Mouse (Mus musculus) kidney, embryonic 15.5 days (tissue): ENCODE data around the gene Cdh24. TPM values are rescaled to one million over a fixed set of nuclear protein-coding genes. Genes with fewer than 3 reads are reported as not detected.

ENCODE experiments used
- ATAC-seq: fragments of 200-750 bp; cut with Nextera tagmentation; replicated peaks from 2 replicates; pipeline ENCODE4 v1.8.0; 2017; ENCODE audit warnings: moderate TSS enrichment; ENCODE audit not compliant: low FRiP score
- H3K27ac ChIP-seq: fragments of 300-500 bp; sonication (generic); 2 replicates; pipeline ENCODE4 v1.5.1; 2015; ENCODE audit warnings: mild to moderate bottlenecking, inconsistent platforms
- H3K27me3 ChIP-seq: fragments of 300-500 bp; sonication (generic); 2 replicates; pipeline ENCODE4 v1.6.1; 2015; ENCODE audit warnings: inconsistent platforms
- H3K36me3 ChIP-seq: fragments of 300-500 bp; sonication (generic); 2 replicates; pipeline ENCODE4 v1.6.1; 2015; ENCODE audit warnings: inconsistent platforms
- H3K4me1 ChIP-seq: fragments of 300-500 bp; sonication (generic); 2 replicates; pipeline ENCODE4 v1.6.1; 2015; ENCODE audit warnings: inconsistent platforms
- H3K4me2 ChIP-seq: fragments of 300-500 bp; sonication (generic); 2 replicates; pipeline ENCODE4 v1.6.1; 2015; ENCODE audit warnings: moderate library complexity, mild to moderate bottlenecking, inconsistent platforms
- H3K4me3 ChIP-seq: fragments of 300-500 bp; sonication (generic); replicated peaks from 2 replicates; pipeline ENCODE4 v1.5.1; 2015; ENCODE audit warnings: mild to moderate bottlenecking, inconsistent platforms
- H3K9ac ChIP-seq: fragments of 300-500 bp; sonication (generic); 2 replicates; pipeline ENCODE4 v1.6.1; 2015; ENCODE audit warnings: mild to moderate bottlenecking, inconsistent platforms
- H3K9me3 ChIP-seq: fragments of 300-500 bp; sonication (generic); replicated peaks from 2 replicates; pipeline ENCODE4 v1.6.1; 2016; ENCODE audit warnings: inconsistent platforms
- WGBS: fragments of 180-500 bp; shearing (Covaris S2); methylation state at CpG from one replicate; pipeline ENCODE4 v1.1.7; 2015; ENCODE audit warnings: mixed read lengths; 5-methylcytosine and 5-hydroxymethylcytosine counted together
- microRNA counts: library from miRNA; unstranded; fragments of <30 nt; microRNA quantifications from one replicate; lab custom pipeline; 2016
- microRNA-seq: library from miRNA; unstranded; fragments of <30 nt; microRNA quantifications from one replicate; pipeline ENCODE4, GENCODE M21; 2016
- polyA plus RNA-seq: library from polyadenylated mRNA; unstranded; fragments of >200 nt; fragmentation: Nextera tagmentation; extraction: Ambion mirVana; gene quantifications from 2 replicates; pipeline ENCODE4 v1.2.1, GENCODE M21; 2015

The Cdh24 gene
- polyA plus RNA-seq, 1 experiment from 2014 or later = 4.5 TPM

DNA sequence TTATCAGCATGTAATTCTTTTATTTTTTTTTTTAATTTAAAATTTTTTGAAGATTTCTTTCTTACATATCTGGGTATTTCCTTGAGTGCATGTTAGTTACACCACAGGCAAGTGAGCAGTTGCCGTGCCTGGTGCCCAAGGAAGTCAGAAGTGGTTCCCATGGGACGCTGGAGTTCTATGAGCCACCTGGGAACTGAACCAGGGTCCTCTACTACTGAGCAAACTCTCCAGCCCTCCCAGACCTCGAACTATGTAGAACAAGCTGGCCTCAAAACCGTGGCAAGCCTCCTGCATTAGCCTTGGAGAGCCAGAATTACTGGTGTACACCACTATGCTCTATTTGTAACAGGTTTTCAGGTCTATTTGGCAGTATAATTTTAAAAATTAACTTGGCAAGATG, 38.6 kb downstream of the Cdh24 start:
- Histone ChIP-seq H3K36me3 (peaks cover 5% of the 10 kb centered on the region), H3K4me3 (peak overlapping the region; percentile 61), H3K4me1 (peaks cover 20% of the 10 kb centered on the region), H3K9ac (peak overlapping the region; percentile 60), H3K4me2 (peak overlapping the region; percentile 55), H3K9me3 (no peaks in the 10 kb centered on the region), H3K27me3 (no peaks in the 10 kb centered on the region), H3K27ac (peak overlapping the region; percentile 92)
- ATAC-seq = no peak; the same call in 1 of the 2 replicates
- WGBS = 37% methylated on average over 4 of the region's 4 CpGs

- no peaks in the 10 kb centered on the region for H3K27me3 ChIP-seq
- H3K36me3 ChIP-seq = peaks cover 5% of the 10 kb centered on the region
- H3K4me1 ChIP-seq = peaks cover 20% of the 10 kb centered on the region
- H3K4me2 ChIP-seq = no peak overlapping the region
- H3K27ac ChIP-seq = no peak overlapping the region
- no peak overlapping the region for H3K9ac ChIP-seq
- ATAC-seq = no peak
- 32% methylated on average over 2 of the region's 2 CpGs for WGBS
- H3K4me3 ChIP-seq = no peak overlapping the region
- no peaks in the 10 kb centered on the region for H3K9me3 ChIP-seq
Observed at GRCm38 (mm10) chr14:54601601-54602000, 39.6 kb downstream of the Cdh24 start.

DNA sequence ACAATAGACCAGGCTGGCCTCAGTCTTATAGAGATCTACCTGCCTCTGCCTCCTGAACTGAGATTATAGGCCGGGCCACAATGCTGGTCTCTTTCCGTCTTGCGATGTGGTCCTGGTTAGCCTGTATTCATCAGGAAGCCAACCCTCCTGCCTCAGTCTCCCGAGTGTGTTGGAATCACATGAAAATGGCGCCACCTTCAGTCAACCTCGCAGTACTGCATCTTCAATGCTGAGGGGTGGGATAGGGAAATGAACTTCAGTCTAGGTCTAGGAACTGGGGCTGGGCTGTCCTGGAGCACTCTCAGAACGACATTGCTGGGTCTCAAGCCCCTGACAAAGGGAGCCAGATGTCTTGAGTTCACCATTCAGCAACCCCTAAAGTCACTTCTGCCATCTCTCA, 44.1 kb downstream of the Cdh24 start:
- Histone ChIP-seq H3K9ac (no peak overlapping the region), H3K4me1 (peaks cover 22% of the 10 kb centered on the region), H3K27me3 (no peaks in the 10 kb centered on the region), H3K36me3 (peaks cover 26% of the 10 kb centered on the region), H3K4me2 (no peak overlapping the region), H3K9me3 (no peaks in the 10 kb centered on the region), H3K4me3 (no peak overlapping the region), H3K27ac (no peak overlapping the region)
- ATAC-seq = no peak
- 82% methylated on average over 7 of the region's 7 CpGs for WGBS

- ATAC-seq = no peak
- WGBS = 75% methylated on average over 28 of the region's 28 CpGs
- Histone ChIP-seq H3K9ac (no peak overlapping the region), H3K9me3 (no peaks in the 10 kb centered on the region), H3K36me3 (peaks cover 38% of the 10 kb centered on the region), H3K4me3 (no peak overlapping the region), H3K27me3 (no peaks in the 10 kb centered on the region), H3K4me2 (no peak overlapping the region), H3K27ac (no peak overlapping the region), H3K4me1 (peaks cover 24% of the 10 kb centered on the region)
Observed at GRCm38 (mm10) chr14:54594631-54595414, 46.3 kb downstream of the Cdh24 start.

- Histone ChIP-seq H3K9ac (no peak overlapping the region), H3K27me3 (no peaks in the 10 kb centered on the region), H3K36me3 (peaks cover 35% of the 10 kb centered on the region), H3K9me3 (no peaks in the 10 kb centered on the region), H3K27ac (no peak overlapping the region), H3K4me1 (peaks cover 24% of the 10 kb centered on the region), H3K4me2 (no peak overlapping the region), H3K4me3 (no peak overlapping the region)
- 87% methylated on average over 3 of the region's 3 CpGs for WGBS
- no peak for ATAC-seq
Observed at GRCm38 (mm10) chr14:54594055-54594454, 47.1 kb downstream of the Cdh24 start.

GRCm38 (mm10) chr14:54592319-54592934, 48.7 kb downstream of the Cdh24 start:
- H3K27ac ChIP-seq = peak overlapping the region; percentile 84
- H3K36me3 ChIP-seq = peaks cover 34% of the 10 kb centered on the region
- H3K27me3 ChIP-seq = no peaks in the 10 kb centered on the region
- H3K9ac ChIP-seq = no peak overlapping the region
- no peaks in the 10 kb centered on the region for H3K9me3 ChIP-seq
- H3K4me3 ChIP-seq = no peak overlapping the region
- ATAC-seq = peak; percentile 91
- H3K4me1 ChIP-seq = peaks cover 24% of the 10 kb centered on the region
- 15% methylated on average over 10 of the region's 10 CpGs for WGBS
- H3K4me2 ChIP-seq = peak overlapping the region; percentile 0; the same call in 1 of the 2 replicates

DNA sequence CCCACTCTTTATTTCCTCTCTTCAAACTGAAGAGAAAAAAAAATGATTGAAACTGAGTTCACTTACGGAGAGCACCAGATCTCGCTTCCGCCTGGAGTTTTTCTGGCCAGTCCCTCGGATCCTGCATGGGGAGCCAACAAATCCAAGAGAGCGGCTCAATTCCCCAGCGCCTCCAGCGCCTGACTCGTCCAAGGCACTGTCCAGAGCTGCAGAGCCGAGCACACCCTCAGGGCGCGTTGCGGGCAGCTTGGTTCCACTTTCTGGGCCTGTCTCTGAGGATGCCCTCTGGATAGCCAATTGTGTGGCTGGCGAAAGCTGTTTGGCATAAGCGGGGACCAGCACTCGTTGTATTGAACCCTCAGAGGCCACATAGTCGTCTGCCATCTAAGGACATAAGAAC, 50.1 kb downstream of the Cdh24 start:
- no peaks in the 10 kb centered on the region for H3K9me3 ChIP-seq
- H3K27me3 ChIP-seq = no peaks in the 10 kb centered on the region
- peaks cover 24% of the 10 kb centered on the region for H3K4me1 ChIP-seq
- H3K27ac ChIP-seq = no peak overlapping the region
- no peak overlapping the region for H3K4me2 ChIP-seq
- no peak overlapping the region for H3K9ac ChIP-seq
- 90% methylated on average over 16 of the region's 16 CpGs for WGBS
- no peak for ATAC-seq
- no peak overlapping the region for H3K4me3 ChIP-seq
- peaks cover 39% of the 10 kb centered on the region for H3K36me3 ChIP-seq

- H3K9me3 ChIP-seq = no peaks in the 10 kb centered on the region
- no peaks in the 10 kb centered on the region for H3K27me3 ChIP-seq
- ATAC-seq = no peak
- peaks cover 42% of the 10 kb centered on the region for H3K36me3 ChIP-seq
- no peak overlapping the region for H3K4me3 ChIP-seq
- no peak overlapping the region for H3K4me2 ChIP-seq
- H3K9ac ChIP-seq = no peak overlapping the region
- H3K4me1 ChIP-seq = peaks cover 7% of the 10 kb centered on the region
- H3K27ac ChIP-seq = no peak overlapping the region
- 45% methylated on average over 7 of the region's 7 CpGs for WGBS
Observed at GRCm38 (mm10) chr14:54583681-54584338, 57.4 kb downstream of the Cdh24 start.

GRCm38 (mm10) chr14:54582536-54582935, 58.6 kb downstream of the Cdh24 start:
- no peak overlapping the region for H3K4me2 ChIP-seq
- no peak for ATAC-seq
- no peak overlapping the region for H3K27ac ChIP-seq
- 88% methylated on average over 9 of the region's 9 CpGs for WGBS
- H3K4me3 ChIP-seq = no peak overlapping the region
- peaks cover 18% of the 10 kb centered on the region for H3K4me1 ChIP-seq
- no peaks in the 10 kb centered on the region for H3K9me3 ChIP-seq
- H3K36me3 ChIP-seq = peaks cover 42% of the 10 kb centered on the region
- no peaks in the 10 kb centered on the region for H3K27me3 ChIP-seq
- no peak overlapping the region for H3K9ac ChIP-seq

MicroRNA genes within 50 kb of the gene (microRNA counts, 519-probe panel; counts per million panel counts)
- microRNA mmu-miR-686 (lab: Ali Mortazavi, UCI) = 31.7 counts per million

Small RNAs within 50 kb of the gene (microRNA-seq; reads per million reads assigned to microRNA genes)
- gene Mir686 = not detected
- 0.44 reads per million for gene Mir6948

Other genes with a start within 250 kb of the Cdh24 start
- 11.0 and 11.4 TPM in 2 replicates for gene Slc7a7, start 223.6 kb downstream of the Cdh24 start, polyA plus RNA-seq
- gene Mrpl52, start 214.5 kb downstream of the Cdh24 start, polyA plus RNA-seq = 265 and 305 TPM in 2 replicates
- 155 and 168 TPM in 2 replicates for gene Mmp14, start 209.8 kb downstream of the Cdh24 start, polyA plus RNA-seq
- gene Lrp10, start 177.2 kb downstream of the Cdh24 start, polyA plus RNA-seq = 46.8 and 54.6 TPM in 2 replicates
- 6.3 and 6.8 TPM in 2 replicates for gene Rem2, start 165.3 kb downstream of the Cdh24 start, polyA plus RNA-seq
- 101 and 104 TPM in 2 replicates for gene Prmt5, start 123.8 kb downstream of the Cdh24 start, polyA plus RNA-seq
- 50.7 and 53.2 TPM in 2 replicates for gene Haus4, start 86.7 kb downstream of the Cdh24 start, polyA plus RNA-seq
- 45.9 and 50.4 TPM in 2 replicates for gene Ajuba, start 63.8 kb downstream of the Cdh24 start, polyA plus RNA-seq
- gene 4931414P19Rik, start 35.4 kb downstream of the Cdh24 start, polyA plus RNA-seq = 10.2 and 11.3 TPM in 2 replicates
- gene Psmb5, start 23.3 kb downstream of the Cdh24 start, polyA plus RNA-seq = 422 and 424 TPM in 2 replicates
- not detected in 2 replicates for gene Psmb11, start 19.9 kb downstream of the Cdh24 start, polyA plus RNA-seq
- gene Gm17606, start 412 bp downstream of the Cdh24 start, polyA plus RNA-seq = not detected in 2 replicates
- 85.9 and 88.7 TPM in 2 replicates for gene 1700123O20Rik, start 44.9 kb upstream of the Cdh24 start, polyA plus RNA-seq
- 142 and 145 TPM in 2 replicates for gene Acin1, start 45.6 kb upstream of the Cdh24 start, polyA plus RNA-seq
- 0.09 and 0.21 TPM in 2 replicates for gene Gm29776, start 57.5 kb upstream of the Cdh24 start, polyA plus RNA-seq
- 0.21 TPM in 1 of 2 replicates, not detected in the other for gene Cebpe, start 70.8 kb upstream of the Cdh24 start, polyA plus RNA-seq
- gene Slc7a8, start 140.6 kb upstream of the Cdh24 start, polyA plus RNA-seq = 12.8 and 14.2 TPM in 2 replicates
- gene Rnf212b, start 172.8 kb upstream of the Cdh24 start, polyA plus RNA-seq = not detected in 2 replicates
- 18.0 and 18.3 TPM in 2 replicates for gene Homez, start 229.6 kb upstream of the Cdh24 start, polyA plus RNA-seq
- gene Ppp1r3e, start 236.2 kb upstream of the Cdh24 start, polyA plus RNA-seq = 1.9 and 2.2 TPM in 2 replicates
- gene Bcl2l2, start 242.0 kb upstream of the Cdh24 start, polyA plus RNA-seq = 4.0 and 4.7 TPM in 2 replicates
- gene Gm20521, start 242.1 kb upstream of the Cdh24 start, polyA plus RNA-seq = 0.14 and 0.75 TPM in 2 replicates